Mouse (Mus musculus): Measurements from ENCODE around the gene Gm49322.

DNA sequence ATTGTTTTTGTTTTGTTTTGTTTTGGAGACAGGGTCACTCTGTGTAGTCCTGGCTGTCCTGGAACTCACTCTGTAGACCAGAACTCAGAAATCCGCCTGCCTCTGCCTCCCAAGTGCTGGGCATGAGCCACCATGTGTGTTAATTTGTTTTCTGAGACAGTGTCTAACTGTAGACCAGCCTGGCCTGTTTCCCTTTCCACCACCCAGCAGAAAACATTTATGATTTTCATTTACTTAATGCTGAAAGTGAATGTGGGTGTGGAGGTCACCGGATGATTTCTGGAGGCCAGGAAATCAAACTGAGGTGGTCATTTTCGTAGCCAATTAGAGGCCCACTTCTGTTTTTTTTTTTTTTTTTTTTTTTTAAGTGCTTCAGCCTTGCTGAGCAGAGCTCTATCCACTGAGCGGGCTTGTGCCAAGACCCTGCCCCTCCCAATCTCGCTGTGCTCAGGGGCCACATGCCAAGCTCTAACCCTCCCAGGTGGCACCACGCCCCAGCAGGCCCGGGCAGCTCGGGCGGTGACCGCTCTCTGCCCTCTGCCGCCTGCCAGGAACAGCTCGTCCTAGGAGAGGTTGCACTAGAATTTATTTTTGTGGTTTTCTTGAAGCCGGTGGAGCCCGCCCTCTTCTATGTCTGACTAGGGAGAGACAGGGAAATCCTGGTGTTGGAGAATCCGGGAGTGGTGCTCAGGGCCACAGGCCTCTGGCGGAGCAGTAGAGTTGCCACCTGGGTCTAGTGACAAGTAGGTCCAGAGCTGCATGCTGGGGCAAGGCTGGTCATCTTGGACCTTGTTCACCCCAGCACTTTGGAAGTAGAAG, 58.6 kb downstream of the Gm49322 start:
- TF ChIP-seq EP300 (IDR thresholded peaks at IDR 0.05): peak; percentile 91
- peak; percentile 34 for TF ChIP-seq CTCF (IDR thresholded peaks at IDR 0.05)

Measured in lung, postnatal 0 days (tissue).